ENCODE assay signal across 16 mouse cellular contexts in genomic region chr16:73368607-73369233, GRCm38 (mm10).
DNase-seq lines count a peak whose midpoint lies in the region; ATAC-seq lines count a peak whose summit lies in the region.
"Had no signal": no experiment of that assay in that cellular context is flagged by ENCODE, and none has a peak within 500 bp of the region (broad histone marks: within the 10 kb centered on the region; RNA-seq: fewer than 3 reads in every experiment).

No protein-coding gene starts in this region.

- H3K4me3 ChIP-seq in limb, embryonic 13.5 days = no peak overlapping the region
- no peak overlapping the region for H3K4me3 ChIP-seq in stomach, embryonic 15.5 days (replicated peaks)
- H3K4me3 ChIP-seq: embryonic facial prominence, embryonic 13.5 days; heart, embryonic 13.5 days; myocyte had no signal

- H3K27ac ChIP-seq in limb, embryonic 13.5 days = no peak overlapping the region
- 0 out of 2 replicates have a peak overlapping the region, but pooled peaks have one; percentile 16 for H3K27ac ChIP-seq in stomach, embryonic 15.5 days
- H3K27ac ChIP-seq: embryonic facial prominence, embryonic 13.5 days; heart, embryonic 13.5 days had no signal

- DNase-seq in embryo, embryonic 11 days = peak; percentile 18
- no peak for DNase-seq in embryo, embryonic 10 days (ENCODE audit: low spot score)
- peak; percentile 5 to 8 for DNase-seq in right cerebral cortex, adult 2 months (ENCODE audit: low spot score in 2 of 2)
- DNase-seq in right cerebral cortex, postnatal 10 days (ENCODE audit: low spot score in 2 of 2) = no peak
- DNase-seq in layer of hippocampus, adult 11-12 months (ENCODE audit: low spot score) = no peak
- no peak for DNase-seq in left cerebral cortex, postnatal 10 days (ENCODE audit: extremely low spot score in 1 of 2, low spot score in 2 of 2)
- DNase-seq: adrenal gland, adult 2 months; cerebellum, adult 11-12 months; lung, postnatal 14 days; thymus, adult 2 months had no signal

- intact Hi-C loops in left cerebral cortex, postnatal 10 days (cut with DNase I) = no loop called here

- H3K4me2 ChIP-seq in limb, embryonic 13.5 days (replicated peaks) = 0 out of 2 replicates have a peak overlapping the region, but pooled peaks have one; percentile 21
- 0 out of 2 replicates have a peak overlapping the region, but pooled peaks have one; percentile 3 for H3K4me2 ChIP-seq in stomach, embryonic 15.5 days
- H3K4me2 ChIP-seq: embryonic facial prominence, embryonic 13.5 days; heart, embryonic 13.5 days; liver, embryonic 11.5 days had no signal

- no peak; the same call in 1 of the 2 replicates for ATAC-seq in limb, embryonic 13.5 days (ENCODE audit: low FRiP score, low read depth)
- no peak for ATAC-seq in stomach, embryonic 15.5 days (ENCODE audit: insufficient read depth, low FRiP score, low read depth)

- 0 out of 2 replicates have a peak, but pooled peaks cover 4% of the 10 kb centered on the region for H3K9me3 ChIP-seq in limb, embryonic 13.5 days
- H3K9me3 ChIP-seq in stomach, embryonic 15.5 days = no peaks in the 10 kb centered on the region
- H3K9me3 ChIP-seq: heart, embryonic 13.5 days had no signal

- peaks cover 6% of the 10 kb centered on the region for H3K4me1 ChIP-seq in limb, embryonic 13.5 days
- H3K4me1 ChIP-seq in stomach, embryonic 15.5 days = peaks cover 6% of the 10 kb centered on the region; the same call in 1 of the 2 replicates
- H3K4me1 ChIP-seq: heart, embryonic 13.5 days had no signal

- H3K27me3 ChIP-seq in limb, embryonic 13.5 days = no peaks in the 10 kb centered on the region
- H3K27me3 ChIP-seq in stomach, embryonic 15.5 days (replicated peaks) = no peaks in the 10 kb centered on the region
- H3K27me3 ChIP-seq: embryonic facial prominence, embryonic 13.5 days; heart, embryonic 13.5 days had no signal

- H3K9ac ChIP-seq in limb, embryonic 13.5 days = no peak overlapping the region
- H3K9ac ChIP-seq in stomach, embryonic 15.5 days = no peak overlapping the region
- H3K9ac ChIP-seq: embryonic facial prominence, embryonic 13.5 days; heart, embryonic 13.5 days had no signal

- WGBS in limb, embryonic 13.5 days = 35% methylated on average over 10 of the region's 10 CpGs
- 51% methylated on average over 10 of the region's 10 CpGs for WGBS in stomach, embryonic 15.5 days

- H3K36me3 ChIP-seq in limb, embryonic 13.5 days = no peaks in the 10 kb centered on the region
- H3K36me3 ChIP-seq in stomach, embryonic 15.5 days = no peaks in the 10 kb centered on the region
- H3K36me3 ChIP-seq: embryonic facial prominence, embryonic 13.5 days; heart, embryonic 13.5 days had no signal

Comparison
In these comparisons a context has a peak if more than half of its experiments do, and no peak if none do; other contexts are left out.
1. DNase-seq: peak in embryo, embryonic 11 days (single experiment) and right cerebral cortex, adult 2 months (2 of 2); none in embryo, embryonic 10 days (single experiment), right cerebral cortex, postnatal 10 days (0 of 2), layer of hippocampus, adult 11-12 months (single experiment) and left cerebral cortex, postnatal 10 days (0 of 2).